Mouse (Mus musculus): ENCODE results near the gene Susd1.

Susd1 gene

DNA sequence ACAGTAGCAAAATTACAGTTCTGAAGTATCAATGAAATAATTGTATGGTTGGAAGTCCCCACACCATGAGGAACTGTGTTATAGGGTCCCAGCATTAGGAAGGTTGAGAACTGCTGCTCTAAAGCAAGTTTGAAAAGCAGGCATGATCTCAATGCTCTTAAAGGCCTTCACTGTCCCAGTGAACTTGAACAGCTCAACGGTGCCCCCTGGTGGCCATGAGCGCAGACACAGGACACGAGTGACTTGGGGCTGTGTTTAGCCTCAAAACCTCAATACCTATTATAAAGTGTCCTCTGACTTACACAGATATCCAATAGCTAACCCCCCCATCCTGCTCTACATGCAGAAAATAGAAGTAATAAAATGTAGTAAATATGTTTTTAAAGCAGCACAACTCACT lies 97.7 kb downstream of the Susd1 start:
- peak; percentile 75 to 92 for DNase-seq (ENCODE audit: low spot score in 2 of 2)

DNA sequence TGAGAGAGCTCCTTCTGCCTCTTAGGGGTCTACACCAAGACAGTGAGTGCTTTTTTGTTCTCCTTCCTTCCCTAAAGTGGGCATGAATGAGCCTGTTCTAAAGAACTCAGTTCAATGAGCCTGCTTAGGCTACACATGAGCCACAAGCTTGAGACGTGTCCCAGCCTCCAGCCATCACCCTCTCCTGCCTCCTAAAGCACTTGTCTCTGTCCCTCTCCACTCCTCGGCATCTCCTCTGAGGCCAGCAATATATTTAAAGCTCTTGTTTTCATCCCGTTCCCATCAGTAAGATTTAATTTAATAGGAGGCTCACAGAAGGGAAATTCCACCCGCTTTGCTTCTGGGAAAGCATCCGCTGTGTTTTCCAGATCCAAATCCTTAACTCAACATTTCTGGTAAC lies 98.4 kb downstream of the Susd1 start:
- peak in 1 of 2 experiments; percentile 22 for DNase-seq (ENCODE audit: low spot score in 2 of 2)

DNA sequence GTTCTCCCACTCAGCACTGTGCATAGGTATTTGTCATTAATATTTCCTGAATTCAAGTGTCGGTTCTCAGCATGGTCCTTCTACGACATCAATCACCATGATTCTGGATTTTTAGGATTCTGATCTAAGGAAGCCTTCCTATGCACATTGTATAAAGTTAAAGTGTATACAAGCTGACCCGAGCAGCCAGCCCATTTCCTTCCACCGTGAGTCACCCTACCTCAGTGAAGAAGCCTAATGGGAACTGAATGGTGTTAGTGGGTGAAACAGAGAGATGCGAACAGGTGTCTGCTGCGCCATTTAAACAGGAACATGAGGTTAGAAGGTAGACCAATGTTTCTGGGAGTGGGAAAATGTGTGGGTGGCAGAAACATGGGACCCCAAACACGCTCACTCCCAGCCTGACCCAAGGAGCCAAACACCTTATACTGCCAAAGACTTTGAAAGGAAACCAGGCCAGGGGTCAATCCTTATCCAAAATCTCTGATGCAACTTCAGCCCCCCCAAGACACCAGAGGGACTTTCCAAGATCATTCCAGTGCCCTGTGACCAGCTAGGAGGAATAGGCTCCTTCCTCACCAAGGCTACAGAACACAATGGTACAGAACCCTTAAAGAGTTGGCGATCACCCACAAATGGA lies 99.4 kb downstream of the Susd1 start:
- peak in 1 of 2 experiments; percentile 36 for DNase-seq (ENCODE audit: low spot score in 2 of 2)

DNA sequence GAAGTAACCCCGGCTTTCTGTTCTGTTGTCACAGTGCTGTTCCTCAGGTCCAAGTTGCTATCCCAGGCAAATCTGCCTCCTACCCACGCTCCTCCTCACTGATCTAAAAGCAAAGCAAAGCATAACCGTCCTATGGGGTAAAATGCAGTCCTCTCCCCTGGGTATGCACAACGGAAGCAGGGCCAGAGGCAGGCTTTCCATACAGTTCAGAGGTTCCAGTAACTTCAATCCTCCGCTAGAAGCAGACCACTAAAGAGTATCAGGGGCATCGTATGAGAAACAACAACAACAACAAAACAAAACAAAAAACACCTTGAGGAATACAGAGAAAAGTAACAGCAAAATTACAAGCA lies 100.9 kb downstream of the Susd1 start:
- DNase-seq (ENCODE audit: low spot score in 2 of 2) = no peak

DNA sequence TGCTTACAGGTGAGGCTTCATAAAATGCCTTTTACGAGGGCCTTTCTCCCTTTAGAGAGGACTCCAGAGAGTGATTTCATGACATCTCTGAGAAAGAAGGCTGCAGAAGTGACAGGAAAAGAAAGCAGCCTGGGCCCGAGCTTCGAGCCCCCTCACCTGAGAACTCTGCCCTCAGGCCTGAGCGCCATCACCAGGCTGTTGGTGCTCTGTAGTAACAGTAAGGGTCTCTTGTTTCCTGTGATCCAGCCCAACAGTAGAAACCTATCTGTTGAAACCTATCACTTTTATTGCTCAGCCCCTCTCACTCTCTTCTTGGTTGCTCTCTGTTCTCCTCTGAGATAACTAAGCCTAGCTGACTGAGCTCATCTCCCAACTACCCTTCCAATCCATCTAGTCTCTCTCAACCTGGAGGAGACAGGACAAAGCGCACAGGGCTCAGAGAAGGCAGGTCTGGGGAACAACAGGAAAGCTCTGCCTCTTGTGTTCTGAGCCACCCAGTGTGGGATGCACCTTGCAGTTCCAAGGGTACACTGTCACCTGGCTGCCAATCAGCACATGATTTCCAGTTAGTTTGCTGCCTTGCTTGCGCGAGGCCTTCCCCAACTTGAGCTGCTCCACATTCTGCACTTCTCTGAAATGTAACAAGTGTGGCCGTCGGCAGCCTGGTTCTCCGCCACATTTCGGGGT lies 101.4 kb downstream of the Susd1 start:
- DNase-seq (ENCODE audit: low spot score in 2 of 2) = peak in 1 of 2 experiments; percentile 56

DNA sequence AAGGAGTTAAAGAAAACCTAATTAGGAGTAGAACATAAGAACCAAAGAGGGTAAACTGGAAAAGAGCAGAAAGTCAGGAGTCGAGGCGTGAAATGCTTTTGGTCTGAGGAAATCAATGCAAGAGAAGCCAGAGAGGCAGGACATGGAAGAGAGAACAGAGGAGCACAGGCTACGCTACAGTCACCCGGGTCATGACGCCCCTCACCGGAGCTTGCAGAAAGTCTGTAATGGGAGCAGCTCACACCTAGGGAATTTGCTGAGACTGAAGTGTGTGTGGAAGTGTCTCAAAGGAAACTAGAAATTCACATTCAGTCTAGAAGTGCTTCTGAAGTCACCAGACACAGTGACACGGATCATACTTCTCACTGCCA lies 102.0 kb downstream of the Susd1 start:
- peak in 1 of 2 experiments; percentile 48 for DNase-seq (ENCODE audit: low spot score in 2 of 2)

DNA sequence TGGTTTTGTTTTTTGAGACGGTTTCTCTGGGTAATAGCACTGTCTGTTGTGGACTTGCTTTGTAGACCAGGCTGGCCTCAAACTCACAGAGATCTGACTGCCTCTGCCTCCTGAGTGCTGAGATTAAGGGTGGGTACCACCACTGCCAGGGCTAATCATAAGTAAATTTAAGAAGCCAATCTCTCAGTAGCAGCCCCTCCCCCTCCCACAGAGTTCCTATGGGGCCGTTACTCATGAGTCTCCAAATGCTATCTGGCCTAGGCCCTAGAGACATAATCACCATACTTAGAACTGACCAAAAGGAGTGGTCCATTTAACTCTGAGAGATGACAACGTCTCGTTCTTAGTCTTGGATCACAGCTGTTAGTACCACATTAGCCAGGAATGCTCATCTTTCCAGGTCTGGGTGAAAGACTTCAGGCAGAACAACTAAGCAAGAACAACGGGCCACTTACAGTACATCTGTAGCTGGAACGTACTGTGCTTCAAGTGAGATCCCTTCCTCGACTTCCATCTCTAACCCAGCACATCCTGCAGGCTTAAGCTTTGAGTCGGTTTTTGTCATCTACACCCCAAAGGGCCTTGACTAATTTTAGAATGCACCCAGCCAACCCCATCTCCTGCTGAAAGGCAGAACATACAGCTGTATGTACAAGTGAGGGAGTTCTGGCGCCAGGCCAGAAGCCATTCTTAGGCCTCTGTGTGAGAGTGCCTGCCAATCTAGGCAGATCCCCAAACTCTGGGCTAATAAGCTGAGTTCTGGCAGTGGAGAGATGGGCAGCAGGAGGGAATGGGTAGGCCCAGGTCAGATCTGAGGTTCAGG lies 102.6 kb downstream of the Susd1 start:
- DNase-seq (ENCODE audit: low spot score in 2 of 2) = peak in 1 of 2 experiments; percentile 70

DNA sequence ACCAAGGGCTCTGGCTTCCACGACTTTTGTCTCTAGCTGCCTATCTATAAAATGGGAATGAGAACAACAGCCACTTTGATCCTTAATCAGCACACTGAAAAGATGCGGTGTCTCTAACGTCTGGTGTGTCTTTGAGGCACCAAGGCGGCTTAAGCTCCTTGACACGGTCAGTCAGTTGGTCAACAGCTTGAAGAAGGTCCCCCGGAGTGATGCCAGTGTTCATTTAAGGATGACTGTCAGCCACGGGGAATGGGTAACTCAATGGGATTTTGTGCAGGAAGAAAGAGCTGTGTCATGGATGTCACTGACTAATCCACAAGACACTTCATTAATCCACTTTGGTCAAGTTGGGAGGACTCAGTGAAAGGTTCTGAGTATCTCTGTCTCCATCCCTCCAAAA lies 103.3 kb downstream of the Susd1 start:
- peak in 1 of 2 experiments; percentile 23 for DNase-seq (ENCODE audit: low spot score in 2 of 2)

DNA sequence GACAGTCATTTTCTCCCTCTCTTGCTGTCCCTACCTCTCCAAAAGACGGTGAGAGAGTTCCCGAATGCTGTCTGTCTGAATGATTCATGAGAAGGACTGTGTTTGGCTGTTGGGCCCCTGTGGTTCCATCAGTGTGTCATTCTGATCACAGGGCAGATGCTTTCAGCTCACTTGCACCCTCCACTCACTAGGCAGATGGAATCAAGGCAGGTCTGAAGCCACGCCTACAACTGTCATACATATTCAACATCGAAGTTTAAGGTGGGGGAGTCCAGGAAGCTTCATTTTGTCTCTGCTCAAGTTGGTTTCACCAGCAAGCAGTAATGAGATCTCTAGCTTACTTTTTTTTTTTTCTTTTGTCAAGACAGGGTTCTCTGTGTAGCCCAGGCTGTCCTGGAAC lies 104.2 kb downstream of the Susd1 start:
- DNase-seq (ENCODE audit: low spot score in 2 of 2) = peak; percentile 2 to 23

DNA sequence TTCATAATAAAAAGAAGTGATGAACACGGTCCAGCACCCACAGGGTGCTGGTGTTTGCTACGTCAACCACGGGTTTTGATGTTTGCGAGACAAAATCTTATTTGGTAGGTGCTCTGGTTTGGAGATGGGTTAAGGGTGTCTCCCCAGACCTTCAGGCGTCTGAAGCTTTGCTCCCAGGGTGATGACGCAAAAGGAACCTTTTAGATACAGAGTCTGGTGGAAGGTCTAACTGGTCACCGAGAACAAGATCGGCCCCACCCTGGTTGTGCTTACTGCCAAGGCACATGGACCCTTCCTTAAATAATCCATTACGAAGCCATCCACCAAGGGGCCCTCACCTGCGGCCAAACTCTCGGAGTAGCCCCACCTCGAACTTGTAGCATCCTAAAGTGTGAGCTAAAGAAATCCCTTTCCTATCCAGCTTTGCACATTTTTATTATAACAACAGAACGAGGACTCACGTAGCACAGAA lies 105.0 kb downstream of the Susd1 start:
- peak; percentile 15 to 53 for DNase-seq (ENCODE audit: low spot score in 2 of 2)

DNA sequence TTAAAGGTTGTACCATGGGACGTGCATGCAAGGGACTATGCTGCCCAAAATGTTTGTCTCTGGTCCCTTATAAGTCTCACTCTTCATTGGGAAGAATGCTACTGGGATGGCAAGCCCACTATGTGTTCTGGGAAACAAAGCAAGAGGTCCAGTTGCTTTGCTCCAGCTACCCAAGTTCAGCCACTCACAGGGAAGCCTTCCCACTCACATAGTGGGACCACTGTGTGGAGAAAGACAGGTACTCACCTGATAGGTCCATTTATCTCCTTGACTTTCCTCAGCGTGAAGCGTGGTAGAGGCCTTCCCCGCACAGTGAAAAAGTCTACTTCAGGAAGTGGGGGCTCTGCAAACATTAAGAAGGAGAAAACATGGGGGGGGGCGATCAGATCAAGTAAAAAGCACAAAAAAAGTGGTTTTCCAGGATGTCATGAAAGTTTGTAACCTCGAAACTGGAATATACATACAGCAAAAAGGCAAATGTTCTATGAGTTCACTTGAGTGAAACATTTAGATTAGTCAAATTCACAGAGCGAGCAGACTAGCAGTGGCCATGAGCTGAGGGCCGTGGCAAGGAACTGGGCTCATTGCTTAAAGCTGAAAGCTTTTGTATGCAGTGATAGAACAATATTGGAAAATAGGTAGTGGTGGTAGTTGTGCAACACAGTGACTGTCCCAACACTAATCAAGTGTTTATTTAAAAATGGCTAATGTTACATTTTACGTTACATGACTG lies 105.6 kb downstream of the Susd1 start:
- DNase-seq (ENCODE audit: low spot score in 2 of 2) = peak; percentile 12 to 29

DNA sequence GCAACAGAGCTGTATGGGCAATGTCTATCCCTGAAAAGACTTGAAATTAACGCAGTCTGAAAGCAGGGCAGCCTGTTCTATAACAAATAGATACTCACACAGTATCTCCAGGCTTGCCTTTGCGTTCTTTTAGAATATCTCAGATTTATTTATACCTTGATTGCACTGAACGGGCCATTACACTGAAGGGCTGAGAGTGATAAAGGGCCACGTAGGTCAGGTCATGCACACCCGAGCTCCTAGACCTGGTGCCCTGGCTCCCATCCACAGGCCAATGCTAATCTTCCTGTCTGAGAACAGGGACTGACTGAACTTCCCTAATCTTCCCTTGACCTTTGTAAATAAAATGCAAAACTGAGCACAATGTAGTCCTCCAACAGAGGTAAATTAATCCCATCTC lies 106.3 kb downstream of the Susd1 start:
- peak; percentile 16 to 45 for DNase-seq (ENCODE audit: low spot score in 2 of 2)

DNA sequence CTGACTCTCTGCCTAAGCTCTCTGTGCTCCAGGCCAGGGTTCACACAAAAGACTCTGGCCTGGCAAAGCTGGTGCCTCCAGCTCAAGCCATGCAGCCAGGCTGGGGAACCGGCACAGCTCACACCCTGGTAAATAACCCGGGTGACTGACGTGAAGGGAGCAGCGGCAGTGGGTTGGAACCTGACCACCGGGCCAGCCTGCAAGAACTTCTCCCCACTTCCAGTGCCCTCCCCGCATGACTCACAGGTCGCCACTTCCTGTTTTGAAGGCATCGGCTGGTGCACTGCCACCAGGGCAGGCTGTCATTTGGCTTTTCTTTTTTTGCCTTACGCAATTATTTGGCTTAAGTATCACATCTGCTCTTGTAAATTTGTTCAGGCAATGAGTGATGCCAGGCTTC lies 106.8 kb downstream of the Susd1 start:
- peak; percentile 76 to 78 for DNase-seq (ENCODE audit: low spot score in 2 of 2)

DNA sequence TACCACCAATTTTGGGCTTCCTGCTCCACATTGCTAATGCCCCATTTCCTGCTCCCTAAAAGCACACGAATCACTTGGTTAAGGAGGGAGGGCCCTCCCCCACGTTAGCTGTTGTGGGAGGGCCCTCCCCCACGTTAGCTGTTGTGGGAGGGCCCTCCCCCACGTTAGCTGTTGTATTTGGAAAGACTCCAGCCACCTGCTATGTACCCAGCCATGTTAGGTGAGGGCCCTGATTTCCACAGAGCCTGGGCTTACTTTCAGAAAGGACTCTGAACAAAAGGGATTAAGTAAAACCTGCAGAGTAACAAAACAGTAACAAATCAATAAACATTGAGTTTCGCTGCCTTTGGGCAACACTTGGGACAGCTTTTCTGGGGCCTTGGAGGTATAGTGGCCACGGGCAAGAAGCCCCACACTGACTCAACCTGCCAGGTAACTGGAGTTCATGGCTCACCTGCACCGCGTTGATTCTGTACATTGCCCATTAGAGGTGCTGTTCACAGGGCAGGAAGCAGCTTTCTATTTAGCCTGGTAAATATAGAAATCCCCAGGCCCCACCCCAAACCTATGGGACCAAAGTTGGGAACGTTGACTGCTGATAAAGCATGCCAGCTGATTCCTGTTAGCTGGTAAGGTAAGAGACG lies 107.3 kb downstream of the Susd1 start:
- peak; percentile 16 to 52 for DNase-seq (ENCODE audit: low spot score in 2 of 2)

DNA sequence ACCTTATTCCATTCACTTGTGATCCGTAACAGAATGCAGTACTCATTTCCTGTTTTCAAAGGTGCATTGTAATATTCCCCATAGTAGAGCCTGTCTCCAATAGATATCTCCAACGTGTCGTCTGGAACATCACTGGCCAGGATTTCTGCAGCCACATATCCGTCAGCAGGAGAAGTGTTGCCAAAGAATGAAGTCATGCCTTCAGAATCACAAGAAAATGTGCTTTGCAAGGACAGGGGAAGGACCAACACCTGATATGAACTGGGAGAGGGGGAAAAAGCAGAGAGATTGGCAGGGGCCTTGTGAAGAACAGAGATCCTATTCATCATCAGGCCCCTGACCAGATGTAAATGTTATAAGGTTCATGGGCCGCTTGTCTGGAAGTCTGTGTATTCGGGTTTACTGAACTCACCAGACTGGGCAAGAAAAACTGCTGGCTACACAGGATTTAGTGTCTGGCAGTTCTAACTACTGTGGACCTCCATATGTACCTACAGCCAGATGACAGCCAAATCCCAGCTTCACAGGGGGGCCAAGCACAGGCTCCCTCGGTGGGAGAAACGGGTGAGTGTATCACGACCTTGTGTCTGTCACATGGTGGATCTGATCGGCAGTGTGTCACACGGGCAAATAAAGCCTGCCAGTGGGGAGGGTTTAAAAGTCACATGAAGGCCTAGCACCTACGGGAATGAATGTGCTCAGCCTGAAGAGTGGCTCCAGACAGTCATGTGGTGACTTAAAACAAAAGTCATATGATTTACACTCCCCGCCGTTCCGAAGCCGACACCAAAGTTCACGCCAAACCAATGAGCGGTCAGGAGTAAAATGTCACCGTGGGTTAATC lies 108.8 kb downstream of the Susd1 start:
- DNase-seq (ENCODE audit: low spot score in 2 of 2) = peak; percentile 19 to 58

DNA sequence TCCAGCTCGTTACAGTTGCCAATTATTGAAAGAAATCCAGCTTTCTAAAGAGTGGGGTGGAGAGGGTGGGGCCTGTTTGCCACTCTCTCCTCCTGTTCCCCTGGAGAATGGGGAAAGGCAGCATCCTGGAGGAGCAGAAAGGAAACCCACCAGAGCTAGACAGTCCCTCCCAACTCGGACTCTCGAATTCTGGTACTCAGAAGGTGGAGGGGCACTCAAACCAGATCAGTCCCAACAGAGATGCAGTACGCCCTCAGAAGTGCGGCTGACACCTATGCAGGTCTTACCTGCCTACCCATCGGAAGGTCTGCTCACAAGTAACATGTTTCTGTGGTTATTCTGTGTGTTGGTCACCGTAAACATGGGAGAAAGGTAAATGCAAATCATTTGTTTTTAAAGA lies 109.6 kb downstream of the Susd1 start:
- peak in 1 of 2 experiments; percentile 56 for DNase-seq (ENCODE audit: low spot score in 2 of 2)

DNA sequence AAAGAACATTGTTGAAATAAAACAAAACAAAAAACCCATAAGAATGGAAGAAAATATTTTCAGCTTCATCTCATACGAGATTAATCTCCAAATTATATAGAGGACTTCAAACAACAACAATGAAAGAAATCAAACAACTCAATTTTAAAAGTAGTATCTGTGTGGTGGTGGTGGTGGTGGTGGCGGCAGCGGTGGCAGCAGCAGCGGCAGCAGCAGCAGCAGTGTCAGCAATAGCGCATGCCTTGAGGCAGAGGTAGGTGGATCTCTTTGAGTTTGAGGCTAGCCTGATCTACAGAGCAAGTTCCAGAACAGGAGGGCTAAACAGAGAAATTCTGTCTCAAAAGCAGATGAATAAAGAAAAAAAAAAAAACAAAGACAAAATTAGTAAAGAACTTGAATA lies 110.4 kb downstream of the Susd1 start:
- DNase-seq (ENCODE audit: low spot score in 2 of 2) = no peak

DNA sequence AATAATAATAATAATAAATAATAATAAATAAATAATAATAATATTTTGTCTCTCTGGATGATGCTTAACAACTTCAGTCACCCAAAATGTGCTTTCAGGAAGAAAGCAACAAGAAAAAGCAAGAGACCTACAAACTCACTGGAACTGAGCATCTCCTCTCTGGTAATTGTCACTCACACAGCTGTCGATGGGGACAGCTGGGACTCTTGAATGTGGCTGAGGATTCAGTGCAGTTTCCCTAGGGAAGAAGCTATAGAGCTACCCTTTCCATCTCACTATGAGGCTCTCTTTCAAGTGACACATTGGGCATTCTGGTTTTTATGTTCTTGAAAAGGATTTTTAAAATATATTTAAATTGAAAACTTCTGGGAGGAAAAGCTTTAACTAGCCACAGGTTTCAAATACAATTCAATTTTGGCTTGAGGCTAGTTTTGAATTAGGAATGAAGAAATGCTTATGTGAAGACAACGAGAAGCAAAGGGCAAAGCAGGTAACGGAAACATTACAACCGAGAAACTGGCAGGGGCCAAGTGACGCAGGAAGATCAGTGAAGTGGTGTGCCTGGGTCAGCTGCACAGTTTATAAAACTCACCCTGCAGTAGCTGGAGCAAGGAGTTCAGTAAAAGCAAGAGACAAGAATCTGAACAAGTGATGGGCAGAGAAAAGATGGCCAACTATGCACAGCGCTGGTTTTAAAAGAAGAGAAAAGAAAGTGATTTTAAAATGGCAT lies 112.2 kb downstream of the Susd1 start:
- no peak for DNase-seq (ENCODE audit: low spot score in 2 of 2)

DNA sequence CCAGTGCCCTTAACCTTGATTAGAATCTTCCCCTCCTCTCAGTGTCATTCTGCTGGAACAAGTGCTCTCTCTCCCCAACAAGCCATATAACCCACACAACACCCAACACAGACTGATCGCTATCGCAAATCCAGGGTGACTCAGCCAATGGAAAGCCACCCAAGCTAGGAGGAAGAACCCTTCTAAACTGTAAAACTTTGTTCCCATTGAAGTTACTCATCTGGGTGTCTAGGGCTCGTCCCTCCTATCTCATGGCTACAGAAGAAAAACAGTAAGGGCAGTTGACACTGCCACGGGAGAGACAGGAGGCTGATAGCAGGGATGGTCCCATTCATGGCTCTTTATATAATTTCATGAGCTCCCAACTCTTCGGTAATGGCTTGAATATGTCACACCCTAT lies 114.1 kb downstream of the Susd1 start:
- peak in 1 of 2 experiments; percentile 39 for DNase-seq (ENCODE audit: low spot score in 2 of 2)

DNA sequence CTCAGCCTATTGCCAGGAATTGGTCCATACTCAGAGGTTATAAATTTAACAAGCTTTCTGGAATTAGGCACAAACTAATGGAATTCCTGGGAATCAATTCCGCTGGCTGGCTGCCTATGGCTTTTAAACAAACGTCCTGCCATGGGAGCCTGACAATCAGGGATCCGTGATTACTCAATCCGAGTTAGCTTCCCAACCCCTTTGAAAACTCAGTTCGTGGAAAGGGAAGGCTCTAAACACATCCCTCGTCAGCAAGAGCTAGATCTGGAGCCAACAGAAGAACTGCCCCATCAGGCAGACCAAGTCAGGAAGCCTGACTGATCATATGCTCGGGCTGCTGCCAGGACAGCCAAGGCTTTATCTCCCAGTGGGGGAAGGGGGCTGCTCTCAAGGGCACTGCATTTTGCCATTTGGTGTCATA lies 115.2 kb downstream of the Susd1 start:
- peak in 1 of 2 experiments; percentile 48 for DNase-seq (ENCODE audit: low spot score in 2 of 2)

All from urinary bladder, postnatal 4 days (tissue).